Mouse (Mus musculus) cerebellum, postnatal 14 days (tissue): ENCODE data around the gene Eef1akmt2.
A peak's percentile ranks its signal among the peaks of the same experiment; 100 is the strongest.

Experiments used
- DNase-seq, 2 experiments: peaks; one replicate each; pipeline ENCODE4 v3.0.0; 2021; ENCODE audit warnings: mixed read lengths in 2 of 2

The Eef1akmt2 gene

GRCm38 (mm10) chr7:132787022-132787421 is 65.5 kb downstream of the Eef1akmt2 start:
- DNase-seq: no peak

GRCm38 (mm10) chr7:132786522-132786921 is 66.0 kb downstream of the Eef1akmt2 start:
- DNase-seq: peak in 1 of 2 experiments; percentile 58

GRCm38 (mm10) chr7:132786011-132786410 is 66.5 kb downstream of the Eef1akmt2 start:
- no peak for DNase-seq

- no peak for DNase-seq
Observed at GRCm38 (mm10) chr7:132784101-132784500, 68.4 kb downstream of the Eef1akmt2 start.

GRCm38 (mm10) chr7:132781850-132782249 is 70.6 kb downstream of the Eef1akmt2 start:
- peak; percentile 77 to 81 for DNase-seq

- no peak for DNase-seq
Observed at GRCm38 (mm10) chr7:132781130-132781814, 71.2 kb downstream of the Eef1akmt2 start.

GRCm38 (mm10) chr7:132780611-132781010 is 71.9 kb downstream of the Eef1akmt2 start:
- peak; percentile 58 to 59 for DNase-seq

- DNase-seq: no peak
Observed at GRCm38 (mm10) chr7:132778630-132779029, 73.8 kb downstream of the Eef1akmt2 start.

- no peak for DNase-seq
Observed at GRCm38 (mm10) chr7:132777728-132778453, 74.6 kb downstream of the Eef1akmt2 start.
